In the genomic region with DNA sequence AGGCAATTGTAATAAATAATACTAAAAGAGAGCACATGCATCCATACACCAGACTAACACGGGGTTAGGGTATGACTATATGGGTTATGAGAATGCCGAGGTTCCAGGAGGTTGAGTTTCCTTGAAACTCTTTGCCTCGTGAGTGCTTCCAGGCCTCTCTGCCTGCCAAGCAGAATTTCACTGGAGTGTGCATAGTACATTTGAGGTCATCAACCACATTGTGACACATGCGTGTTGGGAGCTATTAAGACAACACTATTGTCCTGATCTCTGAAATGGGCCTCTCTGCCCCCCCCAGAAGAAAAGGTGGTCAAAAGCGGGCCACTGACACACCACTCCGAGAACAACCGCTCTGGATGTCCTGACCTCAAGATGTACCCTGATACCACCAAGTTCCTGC, we compare ENCODE assay signal across 22 mouse cellular contexts.
A peak's percentile ranks its signal among the peaks of the same experiment; 100 is the strongest.
DNase-seq lines count a peak whose midpoint lies in the region; ATAC-seq and TF ChIP-seq lines count a peak whose summit lies in the region.
"Had no signal": no experiment of that assay in that cellular context is flagged by ENCODE, and none has a peak within 500 bp of the region (broad histone marks: within the 10 kb centered on the region; RNA-seq: fewer than 3 reads in every experiment).

No protein-coding gene starts in this region.

- no peaks in the 10 kb centered on the region for H3K36me3 ChIP-seq in forebrain, embryonic 10.5 days (replicated peaks)
- H3K36me3 ChIP-seq in forebrain, embryonic 13.5 days (ENCODE audit: poor library complexity, severe bottlenecking) = no peaks in the 10 kb centered on the region
- no peaks in the 10 kb centered on the region for H3K36me3 ChIP-seq in MEL (ENCODE audit: control insufficient read depth in 1 of 2, insufficient read depth in 2 of 2, low read length in 2 of 2)
- H3K36me3 ChIP-seq: embryonic facial prominence, embryonic 10.5 days; embryonic facial prominence, embryonic 12.5 days; forebrain, embryonic 12.5 days; forebrain, embryonic 15.5 days; G1E had no signal

- H3K27me3 ChIP-seq in forebrain, embryonic 10.5 days (ENCODE audit: poor library complexity, severe bottlenecking) = no peaks in the 10 kb centered on the region
- H3K27me3 ChIP-seq in forebrain, embryonic 13.5 days = no peaks in the 10 kb centered on the region
- no peaks in the 10 kb centered on the region for H3K27me3 ChIP-seq in MEL (ENCODE audit: control insufficient read depth in 1 of 2, insufficient read depth in 2 of 2, low read length in 2 of 2)
- H3K27me3 ChIP-seq: embryonic facial prominence, embryonic 12.5 days; forebrain, embryonic 12.5 days; forebrain, embryonic 15.5 days had no signal

- H3K9me3 ChIP-seq in forebrain, embryonic 10.5 days = no peaks in the 10 kb centered on the region
- no peaks in the 10 kb centered on the region for H3K9me3 ChIP-seq in forebrain, embryonic 13.5 days (replicated peaks)
- H3K9me3 ChIP-seq in MEL (replicated peaks; ENCODE audit: insufficient read depth, low read length) = no peaks in the 10 kb centered on the region
- H3K9me3 ChIP-seq: embryonic facial prominence, embryonic 10.5 days; embryonic facial prominence, embryonic 12.5 days; forebrain, embryonic 12.5 days; forebrain, embryonic 15.5 days had no signal

- ATAC-seq in forebrain, embryonic 13.5 days = no peak
- ATAC-seq: forebrain, embryonic 15.5 days; forebrain, postnatal 0 days had no signal

- WGBS in forebrain, embryonic 10.5 days = 74% methylated on average over 7 of the region's 7 CpGs
- 65% methylated on average over 7 of the region's 7 CpGs for WGBS in forebrain, embryonic 13.5 days

- no peak overlapping the region for H3K4me3 ChIP-seq in forebrain, embryonic 10.5 days
- H3K4me3 ChIP-seq in forebrain, embryonic 13.5 days = no peak overlapping the region
- H3K4me3 ChIP-seq in MEL (ENCODE audit: control insufficient read depth in 1 of 2, insufficient read depth in 1 of 2, low read depth in 2 of 2, low read length in 2 of 2) = no peak overlapping the region
- H3K4me3 ChIP-seq: embryonic facial prominence, embryonic 10.5 days; embryonic facial prominence, embryonic 12.5 days; forebrain, embryonic 12.5 days; forebrain, embryonic 15.5 days had no signal

- H3K4me1 ChIP-seq in forebrain, embryonic 10.5 days = peaks cover 12% of the 10 kb centered on the region
- peaks cover under 1% of the 10 kb centered on the region; the same call in 1 of the 2 replicates for H3K4me1 ChIP-seq in forebrain, embryonic 13.5 days
- H3K4me1 ChIP-seq in MEL (ENCODE audit: control insufficient read depth in 1 of 2, insufficient read depth in 2 of 2, low read length in 2 of 2) = no peaks in the 10 kb centered on the region

- H3K79me2 ChIP-seq in MEL (ENCODE audit: control insufficient read depth, insufficient read depth, low read length, poor library complexity) = no peaks in the 10 kb centered on the region

- no peak for TF ChIP-seq CTCF in MEL (IDR thresholded peaks at IDR 0.05 in 2 of 3, conservative IDR thresholded peaks at IDR 0.05 in 1 of 3; ENCODE audit: control insufficient read depth in 1 of 3, insufficient read depth in 1 of 3, low read depth in 2 of 3, low read length in 3 of 3, poor library complexity in 1 of 3, severe bottlenecking in 1 of 3)

- H3K4me2 ChIP-seq in forebrain, embryonic 13.5 days = no peak overlapping the region
- H3K4me2 ChIP-seq: embryonic facial prominence, embryonic 12.5 days; forebrain, embryonic 12.5 days; forebrain, embryonic 15.5 days had no signal

- no peak for TF ChIP-seq POLR2A in MEL (IDR thresholded peaks at IDR 0.05; ENCODE audit: control insufficient read depth in 1 of 2, insufficient read depth in 1 of 2, low read depth in 1 of 2, low read length in 2 of 2, poor library complexity in 1 of 2)

- H3K9ac ChIP-seq in forebrain, embryonic 13.5 days = no peak overlapping the region
- no peak overlapping the region for H3K9ac ChIP-seq in MEL (ENCODE audit: control insufficient read depth, low read depth, low read length, poor library complexity, severe bottlenecking)
- H3K9ac ChIP-seq: embryonic facial prominence, embryonic 12.5 days; forebrain, embryonic 12.5 days; forebrain, embryonic 15.5 days; forebrain, postnatal 0 days had no signal

- TF ChIP-seq EP300 in MEL (IDR thresholded peaks at IDR 0.05; ENCODE audit: low read depth in 1 of 2, low read length in 2 of 2) = no peak

- peak overlapping the region; percentile 53 for H3K27ac ChIP-seq in forebrain, embryonic 10.5 days
- no peak overlapping the region for H3K27ac ChIP-seq in forebrain, embryonic 13.5 days
- H3K27ac ChIP-seq in MEL (ENCODE audit: control insufficient read depth, low read depth, low read length) = no peak overlapping the region
- H3K27ac ChIP-seq: embryonic facial prominence, embryonic 10.5 days; embryonic facial prominence, embryonic 12.5 days; forebrain, embryonic 12.5 days; forebrain, embryonic 15.5 days had no signal

- no peak for TF ChIP-seq RAD21 in MEL (IDR thresholded peaks at IDR 0.05; ENCODE audit: low read depth, low read length)

- no peak for DNase-seq in forebrain, embryonic 10.5 days (ENCODE audit: extremely low spot score, low spot score)
- DNase-seq in ES-CJ7 (ENCODE audit: low read depth, low spot score) (peak; percentile 70), MEL (ENCODE audit: low read depth, low spot score) (peak; percentile 2), ZHBTc4 (ENCODE audit: low read depth, low spot score) (peak; percentile 72)
- DNase-seq in cerebellum, postnatal 36 days = no peak
- DNase-seq in embryo, embryonic 11 days = no peak
- DNase-seq in cerebellum, adult 11 months = no peak
- DNase-seq: adrenal gland, adult 2 months; adrenal gland, postnatal 10 days; adrenal gland, postnatal 25 days; cerebellum, adult 11-12 months; cerebellum, adult 2 months; cerebellum, adult 9-10 months; cerebellum, postnatal 10 days; cerebellum, postnatal 25 days; forebrain, postnatal 0 days had no signal

TF ChIP-seq in MEL, 35 proteins besides CTCF, POLR2A, EP300 and RAD21:
- TF ChIP-seq ZKSCAN1 (IDR thresholded peaks at IDR 0.05; ENCODE audit: low read depth, low read length) (no peak), GATA1 (IDR thresholded peaks at IDR 0.05; ENCODE audit: low read depth, low read length) (no peak), HCFC1 (IDR thresholded peaks at IDR 0.05; ENCODE audit: low read depth, low read length) (no peak), MAFK (IDR thresholded peaks at IDR 0.05; ENCODE audit: borderline replicate concordance, low read depth, low read length) (no peak), USF1 (IDR thresholded peaks at IDR 0.05; ENCODE audit: low read depth, low read length) (no peak), MAZ (IDR thresholded peaks at IDR 0.05; ENCODE audit: low read depth, low read length) (no peak)
TF ChIP-seq in MEL: peak in this region for 0.

Comparison
In these comparisons a context has a peak if more than half of its experiments do, and no peak if none do; other contexts are left out.
1. DNase-seq: peak in ES-CJ7 (single experiment), MEL (single experiment) and ZHBTc4 (single experiment); none in forebrain, embryonic 10.5 days (single experiment), cerebellum, postnatal 36 days (0 of 2), embryo, embryonic 11 days (single experiment) and cerebellum, adult 11 months (single experiment).